Mouse (Mus musculus): Measurements from ENCODE around the gene Pidd1.

DNA sequence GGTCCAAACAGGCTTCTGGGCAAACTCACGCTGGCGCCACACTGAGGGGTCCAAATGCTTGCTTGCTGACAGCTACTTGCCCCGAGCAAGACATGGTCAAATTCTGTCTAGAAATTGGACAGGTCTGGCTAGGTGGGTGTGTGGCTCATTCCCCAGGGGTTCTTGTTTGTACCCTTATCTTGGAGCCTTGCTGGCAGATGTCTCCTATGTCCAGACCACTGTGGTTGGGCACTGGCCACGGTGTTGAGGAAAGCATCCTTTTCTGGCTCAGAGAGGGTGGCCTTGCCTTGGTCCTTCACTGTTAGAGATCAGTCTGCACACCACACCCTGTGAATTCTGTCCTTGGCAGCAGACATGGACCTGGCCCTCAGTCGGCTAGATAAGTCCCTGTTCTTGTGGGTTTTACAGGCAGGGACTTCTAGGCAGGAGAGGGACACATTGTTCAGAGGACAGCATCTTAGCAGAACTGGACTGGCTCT, 34.5 kb upstream of the Pidd1 start:
- TF ChIP-seq GATA1 (IDR thresholded peaks at IDR 0.05; ENCODE audit: low read length) (no peak), TAL1 (IDR thresholded peaks at IDR 0.05; ENCODE audit: low read length) (no peak)

Measured in erythroblast, embryonic 14.5 days (primary cell).